Mouse (Mus musculus) adrenal gland, adult 8-10 months (tissue): ENCODE measurements around the gene Myo3b. TPM values are rescaled to one million over a fixed set of nuclear protein-coding genes. Genes with fewer than 3 reads are reported as not detected.

Experiments
- DNase-seq: peaks from one replicate; pipeline ENCODE4 v3.0.0; 2022
- total RNA-seq, 4 experiments: library from RNA; stranded (reverse); gene quantifications; 2 replicates each; pipeline ENCODE4 v1.2.4; 2022

Myo3b gene
- total RNA-seq, 4 experiments from 2014 or later = 0.09 TPM; not detected in 3

- DNase-seq = no peak
Measured at GRCm38 (mm10) chr2:70379341-70379740, 340.4 kb downstream of the Myo3b start.

GRCm38 (mm10) chr2:70379939-70380338 lies 341.0 kb downstream of the Myo3b start:
- no peak for DNase-seq

- DNase-seq = no peak
Measured at GRCm38 (mm10) chr2:70388645-70389044, 349.7 kb downstream of the Myo3b start.

GRCm38 (mm10) chr2:70389162-70389561 lies 350.2 kb downstream of the Myo3b start:
- DNase-seq = no peak

GRCm38 (mm10) chr2:70397734-70398276 lies 358.9 kb downstream of the Myo3b start:
- no peak for DNase-seq

GRCm38 (mm10) chr2:70399441-70400115 lies 360.7 kb downstream of the Myo3b start:
- no peak for DNase-seq

- DNase-seq = no peak
Measured at GRCm38 (mm10) chr2:70400321-70400720, 361.4 kb downstream of the Myo3b start.

- no peak for DNase-seq
Measured at GRCm38 (mm10) chr2:70404301-70404700, 365.4 kb downstream of the Myo3b start.

- DNase-seq = no peak
Measured at GRCm38 (mm10) chr2:70406846-70407245, 367.9 kb downstream of the Myo3b start.

- DNase-seq = no peak
Measured at GRCm38 (mm10) chr2:70407729-70408128, 368.8 kb downstream of the Myo3b start.

GRCm38 (mm10) chr2:70410298-70410885 lies 371.5 kb downstream of the Myo3b start:
- no peak for DNase-seq

- no peak for DNase-seq
Measured at GRCm38 (mm10) chr2:70412315-70412714, 373.4 kb downstream of the Myo3b start.

GRCm38 (mm10) chr2:70414386-70414785 lies 375.5 kb downstream of the Myo3b start:
- no peak for DNase-seq

- no peak for DNase-seq
Measured at GRCm38 (mm10) chr2:70415521-70415920, 376.6 kb downstream of the Myo3b start.

- DNase-seq = no peak
Measured at GRCm38 (mm10) chr2:70419336-70419735, 380.4 kb downstream of the Myo3b start.

- no peak for DNase-seq
Measured at GRCm38 (mm10) chr2:70421144-70421874, 382.4 kb downstream of the Myo3b start.

GRCm38 (mm10) chr2:70425611-70426010 lies 386.7 kb downstream of the Myo3b start:
- DNase-seq = no peak

- DNase-seq = no peak
Measured at GRCm38 (mm10) chr2:70443035-70443434, 404.1 kb downstream of the Myo3b start.

GRCm38 (mm10) chr2:70444141-70444540 lies 405.2 kb downstream of the Myo3b start:
- no peak for DNase-seq

- DNase-seq = no peak
Measured at GRCm38 (mm10) chr2:70456205-70456604, 417.3 kb downstream of the Myo3b start.

- no peak for DNase-seq
Measured at GRCm38 (mm10) chr2:70463606-70464005, 424.7 kb downstream of the Myo3b start.

GRCm38 (mm10) chr2:70471136-70471535 lies 432.2 kb downstream of the Myo3b start:
- no peak for DNase-seq

- peak; percentile 18 for DNase-seq
Measured at GRCm38 (mm10) chr2:70471861-70472620, 433.1 kb downstream of the Myo3b start.
